Mouse (Mus musculus) c-Kit-positive CD71-positive TER-119-positive erythroid progenitor cells, embryonic 14.5 days (primary cell): Measurements from ENCODE around the gene Wdr43.
A peak's percentile ranks its signal among the peaks of the same experiment; 100 is the strongest.
"Not testable (repeated sequence)": the region's sequence is repeated elsewhere in the genome, so short reads cannot be mapped to it uniquely, and the experiment has no call there.

Experiments used
- DNase-seq: peaks from one replicate; pipeline ENCODE4 v3.0.0-alpha.2; 2013; ENCODE audit warnings: low spot score

Gene Wdr43

DNA sequence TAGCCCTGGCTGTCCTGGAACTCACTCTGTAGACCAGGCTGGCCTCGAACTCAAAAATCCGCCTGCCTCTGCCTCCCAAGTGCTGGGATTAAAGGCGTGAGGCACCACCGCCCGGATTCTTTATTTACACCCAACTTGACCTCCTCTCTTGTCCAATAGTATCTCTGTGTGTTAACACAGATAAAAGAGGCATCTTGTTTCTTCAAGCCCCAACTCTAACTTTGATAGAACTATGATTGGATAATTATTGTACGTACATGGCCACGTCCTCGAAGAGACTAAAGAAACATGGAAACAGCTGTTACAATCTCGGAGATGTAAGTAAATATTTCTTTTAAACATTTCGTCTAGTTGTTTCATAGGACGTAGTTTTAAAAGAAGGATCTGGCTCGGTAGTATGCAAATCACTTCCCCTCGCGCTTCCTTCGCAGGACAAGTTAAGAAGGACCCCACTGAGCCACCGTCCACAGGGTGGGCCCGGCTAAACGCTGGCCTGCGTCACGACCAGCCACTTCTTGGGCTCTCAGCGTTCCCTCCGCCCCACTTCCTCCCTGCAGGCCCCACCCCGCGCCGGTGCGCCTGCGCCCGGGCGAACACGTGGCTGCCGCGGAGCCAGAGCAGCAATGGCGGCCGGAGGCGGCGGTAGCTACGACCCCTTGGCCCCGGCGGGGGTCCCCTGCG is at the start of gene Wdr43:
Wdr43 (plus strand) TSS at position 258 of the 681 bp plus-strand sequence.
- DNase-seq: peak; percentile 90

DNA sequence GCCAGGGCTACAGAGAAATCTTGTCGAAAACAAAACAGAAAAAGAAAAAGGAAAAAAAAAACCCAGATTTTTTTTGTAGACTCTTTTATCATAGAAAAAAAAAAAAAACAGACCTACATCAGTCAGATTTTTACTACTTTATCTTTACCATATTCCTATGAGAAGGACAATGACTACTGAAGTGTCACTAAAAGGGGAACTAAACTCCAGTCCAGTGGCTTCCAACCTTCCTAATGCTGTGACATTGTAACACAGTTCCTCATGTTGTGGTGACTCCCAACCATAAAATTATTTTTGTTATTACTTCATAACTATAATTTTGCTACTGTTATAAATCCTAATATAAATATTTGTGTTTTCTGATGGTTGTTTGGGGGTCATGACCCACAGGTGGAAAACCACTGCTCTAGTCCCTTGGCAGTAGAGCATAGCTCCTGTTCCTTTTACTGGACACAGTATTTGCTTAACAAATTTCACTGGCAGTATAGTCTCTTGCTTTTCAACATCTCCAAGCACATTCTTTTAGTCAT is 36.5 kb upstream of the Wdr43 start:
- DNase-seq: no peak

DNA sequence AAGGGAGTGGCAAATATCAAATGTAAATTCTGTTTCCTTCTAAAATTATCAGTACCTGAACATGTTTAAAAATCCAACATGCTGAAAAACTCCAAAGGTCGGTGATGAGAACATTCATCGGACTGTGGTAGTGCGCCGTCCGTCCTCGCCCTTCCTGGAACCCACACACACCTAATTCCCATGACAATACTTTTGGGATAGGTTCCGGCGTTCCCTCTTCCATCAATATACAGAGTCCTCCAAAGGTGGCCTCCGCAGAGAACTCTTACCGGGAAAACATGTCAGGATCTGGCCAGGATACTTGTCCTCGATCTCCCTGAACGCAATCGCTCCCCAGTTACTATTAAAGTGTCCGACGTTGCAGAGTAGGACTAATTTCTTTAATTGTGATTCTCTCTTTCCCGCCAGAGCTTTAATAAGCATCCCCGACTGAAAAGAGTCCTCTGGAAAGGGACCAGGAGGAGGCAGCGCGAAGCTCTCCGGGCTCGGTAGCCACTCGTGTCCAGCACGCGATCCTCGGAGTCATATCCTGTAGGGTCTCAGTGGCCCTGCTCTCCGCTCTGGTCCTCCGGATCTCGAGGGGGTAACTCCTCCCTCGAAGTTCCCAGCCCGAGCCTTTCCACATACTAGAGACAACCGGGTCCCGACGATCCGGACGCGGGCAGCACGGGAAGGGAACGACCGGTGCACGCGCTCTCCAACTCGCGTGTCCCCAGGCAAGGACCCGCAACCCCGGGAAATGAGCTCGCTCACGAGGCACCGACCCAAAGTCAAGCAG is 17.6 kb upstream of the Wdr43 start:
- DNase-seq: no peak

DNA sequence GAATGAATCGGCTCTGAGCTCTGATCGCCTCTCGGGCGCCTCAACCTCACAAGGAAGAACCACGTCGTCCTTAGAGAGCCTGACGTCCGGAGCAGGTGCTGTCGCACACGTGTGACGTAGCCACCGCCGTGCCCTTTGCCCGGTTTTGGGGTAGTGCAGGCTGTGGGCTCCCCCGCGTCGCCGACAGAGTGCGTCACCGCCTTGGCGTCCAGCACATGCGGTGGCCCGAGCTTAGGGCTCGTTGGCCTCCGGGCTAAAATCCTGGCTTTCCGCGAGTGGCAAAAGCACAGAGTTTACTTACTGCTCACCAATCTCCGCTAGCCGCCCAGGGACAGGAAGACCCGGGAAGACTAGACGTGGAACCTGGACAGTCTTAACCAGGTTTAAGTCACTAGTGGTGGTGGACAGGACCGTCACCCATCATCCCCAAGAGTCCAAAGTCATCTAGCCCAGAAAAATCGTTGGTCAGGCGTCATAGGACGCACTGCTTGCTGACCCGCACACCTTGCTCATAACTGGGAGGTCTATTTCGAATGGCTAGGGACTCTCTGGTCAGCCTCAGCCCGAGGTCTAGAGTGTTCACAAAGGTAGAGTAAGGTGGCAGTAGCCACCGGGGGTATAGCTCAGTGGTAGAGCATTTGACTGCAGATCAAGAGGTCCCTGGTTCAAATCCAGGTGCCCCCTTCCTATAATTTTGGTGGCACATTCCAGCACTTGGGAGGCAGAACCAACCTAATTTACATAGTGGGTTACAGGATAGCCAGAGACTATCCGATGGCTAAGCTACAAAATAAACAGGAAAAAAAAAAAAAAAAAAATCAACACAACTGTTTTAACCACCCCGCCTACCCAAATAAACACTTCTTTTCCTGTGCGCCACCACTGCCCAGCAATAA is 16.8 kb upstream of the Wdr43 start:
- peak; percentile 92 for DNase-seq

DNA sequence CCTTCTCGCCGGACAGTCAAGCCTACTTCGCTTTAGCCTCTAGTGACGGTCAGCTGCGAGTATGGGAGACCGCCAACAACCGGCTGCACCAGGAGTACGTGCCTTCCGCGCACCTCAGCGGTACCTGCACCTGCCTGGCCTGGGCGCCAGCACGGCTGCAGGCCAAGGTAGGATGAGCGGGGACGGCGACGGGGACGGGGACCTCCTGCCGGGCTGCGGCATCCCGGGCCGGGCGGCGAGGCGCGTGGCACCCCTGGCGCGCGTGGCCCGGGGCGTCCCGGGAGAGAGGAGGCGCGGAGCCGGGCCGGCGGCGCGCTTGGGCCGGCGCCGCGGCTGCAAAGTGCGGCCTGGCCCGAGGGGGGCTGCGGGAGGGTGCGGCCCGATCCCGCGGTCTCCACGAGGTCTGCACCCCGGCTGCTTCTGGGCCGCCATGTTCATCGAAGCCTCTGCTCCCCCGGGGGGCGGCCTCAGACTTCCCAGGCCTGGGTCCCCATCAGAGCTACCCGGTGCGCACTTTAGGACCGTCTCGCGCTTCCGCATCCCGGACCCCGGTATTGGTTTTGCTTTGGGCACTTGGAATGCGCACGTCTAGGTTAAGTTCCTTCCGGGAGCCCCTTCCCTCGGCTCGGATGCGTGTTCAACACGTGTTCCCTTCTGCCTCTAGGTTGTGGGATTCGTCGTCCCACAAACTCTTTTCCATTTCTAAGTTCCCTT is 781 bp downstream of the Wdr43 start:
- peak; percentile 33 for DNase-seq

DNA sequence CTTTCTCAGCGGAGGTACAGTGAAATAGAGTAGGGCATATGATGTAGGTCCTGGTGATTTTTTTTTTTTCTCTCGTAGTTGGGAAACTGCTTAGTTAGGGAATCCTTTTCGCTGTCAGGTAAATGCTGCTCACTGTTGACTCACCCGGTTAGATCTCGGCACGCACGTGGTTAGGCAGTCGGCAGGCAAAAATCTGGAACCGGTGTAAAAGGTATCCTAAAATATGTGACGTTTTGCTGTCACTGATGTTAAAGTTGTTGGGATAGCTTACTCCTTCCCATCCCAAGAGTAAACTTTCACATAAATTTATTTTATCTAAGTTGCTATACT is 1.3 kb downstream of the Wdr43 start:
- DNase-seq: peak; percentile 37

DNA sequence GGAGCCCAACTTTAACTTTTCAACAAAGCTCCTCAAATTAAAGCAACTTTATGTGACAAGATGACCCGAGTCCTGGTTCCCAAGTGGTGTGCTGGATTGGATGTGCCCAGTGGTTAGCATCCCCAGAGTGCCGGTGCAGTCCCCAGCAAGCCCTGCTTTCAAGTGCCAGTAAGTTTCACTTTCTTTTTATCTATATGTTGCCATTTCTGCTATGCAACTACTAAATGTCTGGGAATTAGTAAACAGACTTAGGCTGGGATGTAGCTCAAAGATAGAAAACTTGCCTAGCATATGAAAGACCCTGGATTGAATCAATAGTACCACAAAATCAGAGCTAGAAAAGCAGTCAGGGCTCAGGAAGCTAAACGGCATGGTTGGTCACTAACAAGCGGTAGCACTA is 2.3 kb downstream of the Wdr43 start:
- no peak for DNase-seq

DNA sequence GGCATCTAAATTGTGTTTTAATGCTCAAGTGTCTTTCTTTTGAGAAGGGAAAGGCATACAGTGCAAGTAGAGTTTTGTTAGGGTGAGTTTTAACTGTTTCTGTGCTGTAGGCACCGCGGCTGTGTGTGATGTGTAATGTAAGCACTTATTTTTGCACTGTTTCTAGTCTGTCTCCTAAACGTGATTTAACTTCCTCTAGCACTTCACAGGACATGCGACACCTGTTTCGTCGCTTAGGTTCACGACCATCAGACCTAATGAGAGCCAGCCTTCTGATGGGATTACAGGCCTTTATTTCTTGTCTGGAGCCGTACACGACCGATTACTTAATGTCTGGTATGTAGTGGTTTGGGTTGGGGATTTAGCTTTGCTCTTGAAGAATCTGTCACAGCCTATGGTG is 16.1 kb downstream of the Wdr43 start:
- no peak for DNase-seq

DNA sequence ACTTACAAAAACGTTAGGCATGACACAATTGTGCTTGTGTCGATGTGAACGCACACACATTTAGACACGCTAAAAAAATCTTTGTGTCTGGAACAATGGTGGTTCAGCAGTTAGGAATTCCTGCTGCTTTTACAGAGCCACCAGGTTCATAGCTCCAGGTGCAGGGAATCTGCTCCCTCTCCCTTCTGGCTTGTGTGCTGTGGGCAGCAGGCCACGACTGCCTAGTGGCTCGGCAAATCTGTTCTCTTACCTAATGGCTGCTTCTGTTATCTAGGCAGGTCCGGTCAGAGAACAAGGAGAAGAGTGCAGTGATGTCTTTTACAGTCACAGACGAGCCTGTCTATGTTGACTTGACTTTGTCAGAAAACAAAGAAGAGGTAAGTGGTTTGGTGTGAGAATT is 17.7 kb downstream of the Wdr43 start:
- no peak for DNase-seq

DNA sequence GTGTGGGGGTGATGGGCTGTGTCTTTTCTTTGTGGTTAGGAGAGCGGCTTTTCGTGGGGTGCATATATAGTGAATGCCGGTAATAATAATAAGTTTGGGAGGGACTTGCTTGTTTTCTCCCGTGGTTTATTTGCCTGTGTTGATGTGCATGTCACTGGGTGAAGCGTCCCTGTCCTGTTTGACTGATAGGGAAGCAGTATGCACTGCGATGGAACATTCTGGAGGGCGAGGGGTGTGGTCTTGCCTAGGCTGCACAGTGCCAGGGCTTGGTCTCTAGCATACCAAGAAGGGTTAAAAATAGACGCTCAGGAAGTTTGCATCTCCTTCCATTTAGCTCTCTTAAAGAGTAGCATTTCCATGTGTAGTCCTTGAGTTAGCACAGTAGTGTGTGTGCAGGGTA is 21.1 kb downstream of the Wdr43 start:
- DNase-seq: no peak

DNA sequence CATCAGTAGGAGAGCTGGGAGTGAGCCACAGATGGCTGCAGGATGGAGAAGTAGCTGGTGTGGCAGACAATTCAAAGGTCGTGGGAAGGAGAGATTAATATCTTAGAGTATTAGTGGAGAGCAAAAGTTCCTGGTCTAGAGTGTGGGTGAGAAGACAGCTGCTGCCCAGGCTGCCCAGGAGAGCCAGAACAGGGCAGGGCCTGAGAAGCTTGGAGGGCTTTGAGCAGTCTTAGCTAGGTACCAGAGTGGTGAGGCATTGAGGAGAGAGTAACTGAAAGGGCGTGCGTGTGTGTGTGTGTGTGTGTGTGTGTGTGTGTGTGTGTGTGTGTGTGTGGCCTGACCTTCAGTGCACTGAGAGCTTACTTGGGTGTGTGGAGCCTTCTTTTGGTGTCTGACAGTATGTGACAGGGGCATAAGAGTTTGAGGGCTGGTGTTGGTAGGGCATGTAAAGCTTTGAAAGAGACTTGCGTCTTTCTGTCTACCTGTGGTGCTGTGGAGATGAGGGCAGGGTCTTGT is 22.1 kb downstream of the Wdr43 start:
- DNase-seq: no peak

DNA sequence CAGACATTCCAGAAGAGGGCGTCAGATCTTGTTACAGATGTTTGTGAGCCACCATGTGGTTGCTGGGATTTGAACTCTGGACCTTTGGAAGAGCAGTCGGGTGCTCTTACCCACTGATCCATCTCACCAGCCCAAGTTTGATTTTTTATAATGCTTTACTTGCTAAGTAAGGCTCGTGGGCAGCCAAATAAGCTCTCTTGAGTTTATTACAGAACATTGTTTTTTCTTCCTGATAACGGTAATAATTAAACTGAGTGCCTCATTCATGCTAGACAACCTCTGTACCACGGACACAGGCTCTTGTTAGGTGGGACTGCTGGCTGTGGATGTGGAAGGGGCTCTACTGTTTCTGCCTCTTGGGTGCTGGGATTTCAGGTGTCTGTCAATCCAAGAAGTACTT is 23.4 kb downstream of the Wdr43 start:
- DNase-seq: not testable (repeated sequence)

DNA sequence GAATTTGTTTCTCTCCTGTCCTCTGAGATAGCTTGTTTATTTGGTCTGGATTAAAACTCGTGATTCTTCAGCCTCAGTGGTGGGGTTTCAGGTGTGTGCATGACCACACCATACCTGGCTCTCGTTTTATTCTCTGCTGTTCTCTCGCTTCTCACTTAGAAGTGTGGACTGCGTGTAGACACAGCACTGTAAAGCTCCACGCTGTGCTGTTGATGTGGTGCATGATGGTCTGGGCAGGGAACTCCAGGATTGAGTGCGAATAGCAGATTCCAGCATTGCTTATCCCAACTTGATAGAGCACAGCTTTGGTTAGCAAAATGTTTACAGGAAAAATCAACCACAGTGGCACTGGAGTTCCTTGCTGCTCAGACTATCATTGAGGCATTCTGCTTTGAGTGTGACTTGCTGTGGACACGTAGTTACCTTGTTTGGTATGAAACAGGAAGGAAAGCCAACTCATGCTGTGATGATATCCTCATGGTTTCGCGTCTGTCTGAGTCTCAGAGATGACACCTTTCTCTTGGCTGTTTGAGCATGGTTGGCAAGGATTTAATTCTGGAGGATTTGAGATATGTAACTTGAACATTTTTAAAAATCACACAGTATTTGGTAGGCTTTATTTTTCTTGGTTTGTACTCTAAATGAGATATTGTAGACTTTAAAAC is 24.9 kb downstream of the Wdr43 start:
- no peak for DNase-seq

DNA sequence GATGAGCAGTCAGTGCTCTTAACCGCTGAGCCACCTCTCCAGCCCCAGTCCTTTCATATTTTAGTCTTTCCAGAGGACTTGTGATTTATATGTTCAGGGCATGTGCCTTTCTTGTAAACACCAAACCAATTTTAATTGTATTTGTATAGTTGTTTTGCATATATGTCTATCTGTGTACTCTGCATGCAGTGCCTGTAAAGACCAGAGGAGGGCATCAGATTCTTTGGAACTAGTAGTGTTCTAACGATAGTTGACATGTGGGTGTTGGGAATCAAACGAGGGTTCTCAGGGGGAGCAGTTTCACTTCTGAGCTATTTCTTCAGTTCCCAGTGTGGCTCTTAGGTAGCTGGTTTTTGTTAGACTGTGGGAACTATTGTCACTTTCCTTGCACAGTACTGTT is 26.5 kb downstream of the Wdr43 start:
- DNase-seq: no peak

DNA sequence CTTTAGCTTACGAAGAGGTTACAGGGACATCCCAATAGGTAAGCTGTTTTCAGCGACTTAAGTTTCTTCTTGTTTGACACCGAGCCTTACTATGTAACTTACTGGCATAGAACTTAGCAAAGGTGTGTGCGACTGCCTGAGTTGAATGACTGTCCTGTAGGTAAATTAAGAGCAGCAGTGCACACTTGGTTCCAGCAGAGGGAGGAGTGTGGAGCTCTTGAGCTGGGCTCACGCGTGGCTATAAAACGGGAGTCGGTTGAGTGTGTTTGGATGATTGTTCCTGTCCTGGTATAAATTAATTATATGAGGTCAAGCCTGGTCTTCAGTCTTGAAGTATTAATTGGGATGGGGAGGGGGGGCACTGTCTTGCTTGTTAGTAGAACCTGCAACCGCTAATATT is 34.3 kb downstream of the Wdr43 start:
- DNase-seq: no peak

DNA sequence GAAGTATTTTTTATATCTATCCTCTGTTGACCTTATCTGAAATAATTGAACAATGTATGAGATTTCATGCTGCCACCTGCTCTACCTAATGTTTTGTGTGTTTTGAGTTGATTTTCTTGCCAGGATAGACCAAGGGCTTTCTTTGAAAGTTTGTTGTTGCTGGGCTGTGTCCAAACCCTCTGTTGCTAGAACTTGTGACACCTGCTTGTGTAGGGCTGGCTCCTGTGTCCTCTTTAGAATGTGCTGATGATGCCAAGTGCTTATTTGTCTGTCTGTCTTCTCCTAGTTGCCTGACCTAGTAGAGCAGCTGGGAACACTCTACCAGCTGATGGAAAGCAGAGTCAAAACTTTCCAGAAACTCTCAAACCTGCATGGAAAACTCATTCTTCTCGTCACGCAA is 36.8 kb downstream of the Wdr43 start:
- no peak for DNase-seq

DNA sequence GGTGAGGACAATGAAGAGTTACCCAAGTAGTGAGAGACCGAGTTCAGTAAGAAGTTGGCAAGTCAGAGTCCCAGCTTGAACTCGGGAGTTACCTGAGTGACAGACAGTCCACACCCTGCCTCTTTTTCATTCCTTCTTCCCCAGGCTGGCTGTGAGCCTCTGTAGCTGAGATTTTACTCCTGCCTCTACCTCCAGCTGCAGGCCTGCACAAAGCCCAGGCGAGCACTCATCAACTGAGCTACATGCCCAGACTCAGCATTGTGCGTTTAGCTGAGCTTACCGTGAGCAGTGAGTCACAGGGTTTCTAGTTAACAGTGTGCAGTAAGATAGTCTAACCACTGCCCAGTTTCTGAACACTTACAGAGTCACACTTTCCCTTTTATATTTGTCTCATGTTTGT is 37.2 kb downstream of the Wdr43 start:
- DNase-seq: no peak

DNA sequence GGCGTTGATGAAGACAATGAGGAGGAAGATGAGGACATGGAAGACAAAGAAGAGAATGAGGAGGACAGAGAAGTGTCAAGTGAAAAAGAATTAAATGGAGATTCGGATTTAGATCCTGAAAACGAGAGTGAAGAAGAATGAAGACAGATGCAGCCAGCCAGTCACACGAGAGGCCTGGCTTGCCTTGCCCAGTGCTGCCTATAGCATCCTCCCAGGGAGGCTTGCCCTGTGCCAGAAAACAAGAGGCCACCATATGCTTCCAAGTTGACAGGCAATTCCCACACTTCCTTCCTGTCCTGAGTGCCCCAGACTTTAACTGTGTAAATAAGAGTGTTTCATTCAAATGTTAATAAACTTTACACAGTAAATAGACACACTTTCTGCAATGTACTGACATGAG is 41.8 kb downstream of the Wdr43 start:
- DNase-seq: no peak

DNA sequence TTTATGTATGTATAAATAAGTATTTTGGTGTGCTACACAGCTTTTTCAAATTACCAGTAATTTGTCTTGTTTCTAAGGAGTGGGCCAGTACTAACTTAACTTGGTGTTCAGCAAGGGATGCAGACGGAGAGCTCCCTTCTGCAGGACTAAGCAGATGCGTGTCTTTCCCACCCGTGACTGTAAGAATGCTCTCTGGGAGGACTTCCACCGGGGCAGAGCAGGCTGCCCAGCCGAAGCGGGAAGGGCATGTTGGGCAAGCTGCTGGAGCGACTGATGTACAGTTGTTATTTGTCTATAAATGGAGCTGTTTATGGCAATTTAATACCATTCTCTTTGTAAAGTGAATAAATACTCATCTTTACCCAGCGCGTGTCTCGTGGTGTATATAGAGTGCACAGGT is 43.0 kb downstream of the Wdr43 start:
- DNase-seq: no peak

DNA sequence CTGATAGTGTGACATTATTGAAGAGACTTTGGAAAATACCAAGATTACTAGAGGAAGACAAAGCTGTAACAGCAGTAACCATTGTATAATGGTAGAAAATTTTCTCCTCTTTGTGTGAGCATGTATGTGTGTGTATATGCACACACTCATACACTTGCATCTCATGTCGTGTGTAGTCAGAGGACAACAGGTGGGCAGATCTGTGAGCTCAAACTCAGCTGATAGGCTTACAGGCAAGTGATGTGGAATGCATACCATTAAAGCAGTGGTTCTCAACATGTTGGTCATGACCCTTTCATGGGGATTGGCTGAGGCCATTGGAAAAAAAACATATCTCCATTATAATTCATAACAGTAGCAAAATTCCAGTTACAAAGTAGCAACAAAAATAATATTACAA is 44.7 kb downstream of the Wdr43 start:
- DNase-seq: no peak

DNA sequence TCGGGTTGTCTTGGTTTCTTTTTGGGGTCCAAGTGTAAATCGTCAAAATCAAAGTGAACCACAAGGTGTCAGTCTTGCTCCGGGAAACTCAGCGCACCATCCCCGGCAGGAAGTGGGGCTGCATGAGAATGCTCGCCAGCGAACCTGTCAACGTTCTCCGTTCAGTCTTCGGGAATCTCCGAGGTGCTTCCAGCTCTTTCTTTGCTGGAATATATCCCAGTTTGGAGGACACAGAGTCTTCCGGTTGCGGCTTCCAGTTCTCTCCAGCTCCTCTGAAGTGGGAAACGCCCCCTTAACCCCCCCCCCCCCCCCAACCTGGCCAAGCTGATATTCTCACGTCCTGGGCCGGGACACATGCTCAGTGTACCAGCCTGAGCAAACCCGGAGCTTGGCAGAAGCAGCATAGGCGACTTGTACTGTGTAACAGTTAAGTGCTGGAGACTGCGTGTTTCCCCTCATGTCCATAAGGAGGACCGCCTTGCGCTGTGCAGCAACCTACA is 47.1 kb downstream of the Wdr43 start:
- DNase-seq: peak; percentile 56
